Mouse (Mus musculus): Measurements from ENCODE around the gene Fam184b. TPM values are rescaled to one million over a fixed set of nuclear protein-coding genes. Genes with fewer than 3 reads are reported as not detected.
"Not testable (repeated sequence)": the region's sequence is repeated elsewhere in the genome, so short reads cannot be mapped to it uniquely, and the experiment has no call there.

Gene Fam184b
- under 1 TPM; 0.22 to 0.58 (median 0.42) TPM for total RNA-seq (2022)

DNA sequence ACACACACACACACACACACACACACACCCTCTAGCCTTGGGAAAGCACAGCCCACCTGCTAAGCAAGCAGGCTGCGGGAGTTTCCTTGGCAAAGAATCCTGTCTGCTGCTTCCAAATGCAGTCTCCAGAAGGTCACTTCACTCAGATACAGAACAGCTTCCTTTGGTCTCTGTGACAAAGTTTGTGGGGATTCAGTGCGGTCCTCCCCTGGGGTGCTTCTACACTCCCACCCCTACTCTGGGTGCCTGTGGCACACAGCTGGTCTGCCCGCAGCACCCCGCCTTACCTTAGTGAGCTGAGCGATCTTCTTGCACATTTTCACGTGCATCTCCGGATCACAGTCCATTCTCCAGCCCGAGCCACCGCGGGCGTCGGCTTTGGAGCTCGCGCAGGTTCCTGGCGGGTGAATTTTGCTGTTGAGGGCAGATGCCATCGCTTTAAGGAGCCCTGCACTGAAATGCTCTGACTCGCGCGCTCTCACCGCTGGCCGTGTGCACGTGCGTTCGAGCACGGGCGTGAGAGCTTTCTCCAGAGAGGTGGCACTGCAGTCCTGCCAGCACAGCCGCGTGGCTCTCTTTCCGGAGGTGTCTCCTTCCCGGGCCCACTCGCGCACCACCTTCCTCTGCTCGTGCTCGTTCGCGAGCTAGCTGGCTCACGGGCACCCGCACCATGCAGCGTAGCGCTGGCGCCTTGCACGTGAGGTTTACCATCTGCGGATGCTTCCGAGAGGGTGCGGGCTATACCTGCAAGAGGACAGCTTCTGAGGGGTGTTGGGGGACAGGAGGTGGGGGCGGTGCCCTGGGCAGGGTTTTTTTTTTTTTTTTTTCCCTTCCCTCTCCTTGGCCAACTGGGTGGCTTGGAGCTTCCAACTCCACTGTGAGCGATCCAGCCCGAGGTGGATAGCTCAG lies at the start of gene Fam184b:
Gene Fam184b (minus strand): TSS at position 809 of the 909 bp plus-strand sequence.
- no peak for DNase-seq (ENCODE audit: low spot score in 2 of 2)

DNA sequence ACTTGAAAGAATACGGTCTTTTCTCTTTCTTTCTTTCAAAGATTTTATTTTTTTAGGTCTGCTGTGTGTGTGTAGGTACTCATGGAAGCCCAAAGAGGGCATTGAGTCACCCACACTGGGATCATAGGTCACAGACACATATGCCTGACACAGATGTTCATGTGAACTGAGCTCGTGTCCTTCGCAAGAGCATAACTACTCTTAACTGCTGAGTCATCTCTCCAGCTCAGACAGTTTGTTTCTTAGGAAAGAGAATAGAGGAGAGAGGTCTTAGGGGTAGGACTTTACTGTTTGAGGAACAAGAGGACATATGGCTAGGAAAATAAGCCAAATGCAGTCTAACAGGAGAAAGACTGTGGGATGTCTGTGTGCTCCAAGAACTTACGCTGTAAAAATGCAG lies 49.7 kb upstream of the Fam184b start:
- no peak for DNase-seq (ENCODE audit: low spot score in 2 of 2)

DNA sequence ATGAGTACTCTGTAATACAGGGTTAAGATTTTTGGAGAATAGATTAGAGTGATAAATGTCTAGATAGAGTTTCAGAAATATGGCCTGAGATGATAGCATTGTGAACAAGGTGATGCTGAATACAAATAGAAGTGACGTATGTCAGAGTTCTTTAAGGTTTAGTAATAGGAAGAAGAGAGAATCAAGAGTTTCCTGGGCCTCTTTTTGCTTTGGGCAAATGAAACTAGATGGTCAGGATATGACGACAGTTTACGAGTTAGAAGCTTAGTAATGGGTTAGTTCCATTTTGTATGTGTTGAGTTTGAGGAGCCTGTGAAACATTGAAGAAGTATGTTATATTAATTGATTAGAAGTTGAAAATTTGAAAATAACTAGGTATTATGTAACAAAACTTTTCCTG lies 46.8 kb upstream of the Fam184b start:
- DNase-seq (ENCODE audit: low spot score in 2 of 2), result no peak

DNA sequence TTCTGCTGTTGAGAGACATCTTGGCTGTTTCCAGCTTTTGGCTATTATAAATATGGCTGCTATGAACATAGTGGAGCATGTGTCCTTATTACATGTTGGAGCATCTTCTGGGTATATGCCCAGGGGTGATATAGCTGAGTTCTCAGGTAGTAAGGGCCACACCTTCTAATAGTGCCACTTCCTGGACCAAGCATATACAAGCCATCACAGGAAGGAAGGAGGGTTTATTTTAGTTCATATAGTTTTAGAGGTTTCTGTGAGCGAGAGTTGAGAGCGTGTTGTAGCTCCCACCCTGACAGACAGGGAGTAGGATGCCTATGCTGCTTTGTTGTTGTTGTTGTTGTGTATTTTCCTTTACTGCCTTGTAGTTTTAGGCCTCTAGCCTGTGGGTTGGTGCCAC lies 45.8 kb upstream of the Fam184b start:
- DNase-seq (ENCODE audit: low spot score in 2 of 2), result no peak

DNA sequence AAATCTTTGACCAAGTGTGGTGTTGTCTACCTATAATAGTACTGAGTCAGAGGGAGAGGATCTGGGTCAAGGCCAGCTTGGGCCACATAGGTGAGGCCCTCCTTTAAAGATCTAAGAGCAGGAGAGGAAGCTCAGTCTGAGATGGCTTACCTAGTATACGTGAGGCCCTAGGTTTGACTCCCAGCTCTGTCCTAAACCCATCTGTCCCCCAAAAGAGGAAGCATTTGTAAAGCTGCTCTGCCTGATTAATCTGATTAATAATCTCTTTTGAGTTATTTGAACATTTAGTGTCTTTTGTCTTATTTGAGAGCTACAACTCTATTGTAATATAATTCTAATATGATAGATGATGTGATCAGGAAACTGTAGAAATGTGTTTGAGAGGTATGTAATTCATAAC lies 44.0 kb upstream of the Fam184b start:
- no peak for DNase-seq (ENCODE audit: low spot score in 2 of 2)

DNA sequence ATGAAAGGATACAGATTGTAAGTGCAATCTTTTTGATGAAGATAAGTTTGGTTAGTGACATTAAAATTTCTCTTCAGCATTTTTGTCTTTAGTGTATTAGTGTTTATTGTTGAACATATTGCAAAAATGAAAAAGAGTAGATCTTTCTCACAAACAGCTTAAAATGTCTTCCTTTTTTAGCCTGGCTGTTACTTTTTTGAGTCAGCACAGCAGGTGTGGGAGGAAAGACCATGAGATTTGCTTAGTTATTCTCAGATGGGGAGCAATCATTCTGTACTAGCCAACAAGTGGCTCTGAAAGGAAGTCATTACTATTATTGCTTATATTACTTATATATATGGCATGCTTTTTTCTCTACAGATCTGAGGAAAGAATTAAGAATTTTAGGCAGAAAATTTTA lies 40.5 kb upstream of the Fam184b start:
- no peak for DNase-seq (ENCODE audit: low spot score in 2 of 2)

DNA sequence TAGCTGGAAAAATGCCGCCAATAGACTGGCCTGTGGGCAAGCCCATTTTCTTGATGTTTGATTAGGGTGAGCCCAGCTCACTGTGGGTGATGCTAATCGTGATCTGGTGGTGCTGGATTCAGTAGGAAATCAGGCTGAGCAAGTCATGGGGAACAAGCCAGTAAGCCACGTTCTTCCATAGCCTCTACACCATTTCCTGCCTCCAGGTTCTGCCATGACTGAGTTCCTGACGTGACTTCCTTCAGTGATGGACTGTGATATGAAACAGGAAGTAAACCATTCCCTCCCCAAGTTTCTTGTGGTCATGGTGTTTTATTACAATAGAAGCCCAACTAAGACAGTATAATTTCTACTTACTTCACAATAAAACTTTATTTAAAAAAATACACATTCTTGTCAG lies 38.2 kb upstream of the Fam184b start:
- DNase-seq (ENCODE audit: low spot score in 2 of 2), result no peak

DNA sequence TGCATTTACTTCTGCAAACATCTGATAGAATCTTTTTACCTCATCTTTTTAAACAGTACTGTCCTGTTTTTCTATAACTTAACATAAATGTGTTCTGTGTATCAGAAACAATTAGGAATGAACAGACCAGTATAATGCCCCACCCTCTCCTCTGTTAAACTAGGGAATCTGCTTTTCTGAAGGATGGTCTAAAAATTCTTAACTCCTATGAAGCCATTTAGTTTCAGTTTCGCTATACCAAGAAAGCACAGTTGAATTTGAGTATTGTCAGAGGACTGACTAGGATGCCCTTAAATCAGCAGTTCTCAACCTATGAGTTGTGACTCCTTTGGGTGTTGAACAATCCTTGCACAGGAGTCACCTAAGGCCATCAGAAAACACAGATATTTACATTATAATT lies 35.6 kb upstream of the Fam184b start:
- DNase-seq (ENCODE audit: low spot score in 2 of 2), result no peak

DNA sequence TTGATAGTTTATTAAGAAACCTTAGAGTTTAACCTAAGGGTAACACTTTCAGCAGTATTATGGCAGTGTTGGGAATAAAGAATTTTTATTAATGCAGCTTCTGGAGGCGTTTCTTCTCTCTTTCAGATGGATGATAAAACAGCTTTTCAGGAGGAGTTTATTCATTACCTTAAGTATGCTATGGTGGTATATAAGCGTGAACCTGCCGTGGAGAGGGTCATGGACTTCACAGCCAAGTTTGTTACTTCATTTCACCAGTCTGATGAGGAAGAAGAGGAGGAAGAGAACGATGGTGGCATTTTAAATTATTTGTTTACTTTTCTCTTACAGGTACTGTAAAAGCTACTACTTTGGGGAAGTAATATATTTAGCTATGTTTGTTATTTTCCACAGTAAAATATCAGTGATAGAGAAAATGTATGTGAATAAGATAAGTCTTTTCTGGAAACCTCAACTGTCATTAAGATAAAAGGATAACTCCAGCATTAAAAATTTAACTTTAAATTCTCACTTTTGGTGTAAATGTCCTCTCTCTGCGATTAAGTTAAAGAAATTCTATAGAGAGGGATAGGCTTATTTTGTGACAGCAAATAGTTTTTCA lies 31.6 kb upstream of the Fam184b start:
- DNase-seq (ENCODE audit: low spot score in 2 of 2), result no peak

DNA sequence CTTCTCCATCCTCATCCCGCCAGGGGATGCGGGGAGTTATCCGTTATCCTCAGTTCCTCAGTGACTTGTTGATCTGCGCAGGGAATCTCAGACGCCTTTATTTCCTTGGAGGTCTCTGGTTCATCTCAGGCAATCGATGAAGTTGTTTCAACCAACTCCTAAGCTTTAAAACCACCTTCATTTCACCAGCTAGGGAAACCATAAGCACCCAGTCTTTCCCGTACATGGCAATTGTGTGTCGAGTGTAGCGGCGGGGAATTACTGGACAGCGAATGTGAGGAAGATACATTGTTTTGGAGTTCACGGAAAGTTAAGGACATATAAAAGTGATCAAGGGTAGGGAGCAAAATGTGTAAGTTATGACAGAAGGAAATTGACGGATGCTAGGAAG lies 30.9 kb upstream of the Fam184b start:
- no peak for DNase-seq (ENCODE audit: low spot score in 2 of 2)

DNA sequence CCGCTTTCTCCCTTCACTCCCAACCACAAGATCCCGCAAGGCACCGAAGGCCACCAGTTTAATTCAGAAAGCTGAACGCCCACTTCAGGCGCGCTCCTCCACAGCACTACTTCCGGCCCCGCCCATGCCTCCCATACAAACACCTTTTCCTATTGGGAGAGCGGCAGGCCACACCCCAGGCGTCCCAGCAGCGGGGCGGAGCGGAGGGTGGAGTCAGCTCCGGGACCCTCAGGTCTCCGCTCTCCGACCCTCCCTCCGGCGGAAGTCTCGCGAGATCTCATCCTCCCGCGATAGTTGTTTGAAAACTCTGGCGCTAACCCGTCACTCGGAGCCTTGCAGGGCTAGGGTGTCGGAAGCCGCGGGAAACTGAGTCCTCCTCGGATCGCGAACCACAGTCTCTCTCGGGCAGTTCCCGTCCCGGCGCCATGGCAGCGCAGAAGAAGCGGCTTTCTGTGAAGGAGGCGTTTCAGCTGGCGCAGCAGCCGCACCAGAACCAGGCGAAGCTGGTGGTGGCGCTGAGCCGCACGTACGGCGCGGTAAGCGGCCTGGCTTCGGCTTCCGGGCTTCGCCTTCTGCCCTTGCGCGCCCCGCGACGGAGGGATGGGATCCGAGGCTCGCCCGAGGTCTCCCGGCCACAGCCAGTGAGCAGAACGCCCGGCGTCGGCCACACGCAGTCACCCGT lies 30.3 kb upstream of the Fam184b start, which contains the start of gene Ncapg:
Gene Ncapg (plus strand): TSS at position 322 of the 682 bp plus-strand sequence.
- peak; percentile 98 for DNase-seq (ENCODE audit: low spot score in 2 of 2)

DNA sequence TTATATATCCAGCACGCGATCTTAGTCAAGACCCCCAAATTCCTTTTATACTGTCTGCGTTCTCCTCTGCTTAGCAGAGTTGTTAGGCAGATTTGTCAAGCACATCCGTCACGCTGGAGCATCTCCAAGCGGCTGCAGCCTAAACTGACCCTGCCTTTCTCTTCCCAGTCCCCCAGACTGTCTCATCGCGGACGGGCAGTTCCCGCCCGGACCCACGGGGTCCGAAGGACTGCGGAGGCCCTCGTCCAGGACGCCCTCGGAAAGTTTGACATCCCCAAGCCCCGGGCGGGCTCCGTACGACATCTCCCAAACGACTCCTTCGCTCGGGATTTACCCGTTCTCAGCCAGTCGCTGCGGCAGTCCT lies 29.8 kb upstream of the Fam184b start:
- no peak for DNase-seq (ENCODE audit: low spot score in 2 of 2)

DNA sequence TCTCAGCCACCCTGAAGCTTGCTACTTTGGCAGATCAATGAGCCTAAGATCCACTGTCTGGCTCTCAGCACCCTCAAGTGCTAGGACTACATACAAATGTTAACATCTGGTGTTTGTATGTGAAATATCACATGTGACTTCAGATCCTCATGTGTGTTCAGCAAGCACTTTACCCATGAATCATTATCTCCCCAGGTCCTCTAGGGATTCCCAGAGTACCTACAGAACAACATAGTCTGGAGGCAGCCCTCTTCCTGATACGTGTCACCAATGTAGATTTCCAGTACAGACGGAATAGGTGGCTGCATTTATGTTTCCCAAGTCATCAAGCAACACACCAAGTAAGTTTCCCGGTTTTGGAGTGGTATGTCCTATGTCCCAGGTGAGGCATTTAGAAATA lies 29.4 kb upstream of the Fam184b start:
- DNase-seq (ENCODE audit: low spot score in 2 of 2), result no peak

DNA sequence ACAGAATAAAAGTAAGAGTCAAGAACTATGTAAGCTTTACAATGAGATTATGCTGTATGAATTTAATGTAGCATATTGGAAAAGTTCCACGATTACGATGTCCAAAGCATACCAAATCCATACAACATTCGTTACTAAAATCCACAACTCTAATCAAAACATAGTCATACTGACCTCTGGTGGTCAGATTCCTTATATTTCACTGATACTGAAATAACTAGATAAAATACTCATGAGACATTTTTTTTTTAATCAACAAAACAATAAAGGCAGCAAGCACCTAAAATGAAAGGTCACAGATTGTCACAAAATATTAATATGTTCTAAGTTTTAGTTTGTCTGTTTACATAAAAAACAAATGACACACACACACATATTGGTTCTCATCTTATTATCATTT lies 28.9 kb upstream of the Fam184b start:
- DNase-seq (ENCODE audit: low spot score in 2 of 2), result no peak

DNA sequence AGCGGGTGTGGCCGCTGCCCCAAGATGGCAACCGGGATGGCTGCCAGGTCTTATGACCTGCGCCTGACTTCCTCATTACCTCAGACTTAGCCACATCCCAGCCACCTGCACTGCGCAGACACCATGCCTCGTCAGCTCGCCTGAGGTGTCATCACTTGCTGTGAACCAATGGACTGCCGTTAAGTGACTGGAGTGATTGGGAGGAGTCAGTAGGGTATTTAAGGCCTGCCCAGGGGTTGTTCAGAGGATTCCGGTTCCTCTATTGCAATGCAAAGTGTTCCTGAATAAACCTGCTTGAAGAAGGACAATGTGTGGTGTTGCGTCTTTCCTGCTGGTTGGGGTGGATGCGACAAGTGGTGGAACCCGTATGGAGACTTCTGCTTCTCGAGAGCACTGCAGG lies 19.0 kb upstream of the Fam184b start:
- not testable (repeated sequence) for DNase-seq (ENCODE audit: low spot score in 2 of 2)

DNA sequence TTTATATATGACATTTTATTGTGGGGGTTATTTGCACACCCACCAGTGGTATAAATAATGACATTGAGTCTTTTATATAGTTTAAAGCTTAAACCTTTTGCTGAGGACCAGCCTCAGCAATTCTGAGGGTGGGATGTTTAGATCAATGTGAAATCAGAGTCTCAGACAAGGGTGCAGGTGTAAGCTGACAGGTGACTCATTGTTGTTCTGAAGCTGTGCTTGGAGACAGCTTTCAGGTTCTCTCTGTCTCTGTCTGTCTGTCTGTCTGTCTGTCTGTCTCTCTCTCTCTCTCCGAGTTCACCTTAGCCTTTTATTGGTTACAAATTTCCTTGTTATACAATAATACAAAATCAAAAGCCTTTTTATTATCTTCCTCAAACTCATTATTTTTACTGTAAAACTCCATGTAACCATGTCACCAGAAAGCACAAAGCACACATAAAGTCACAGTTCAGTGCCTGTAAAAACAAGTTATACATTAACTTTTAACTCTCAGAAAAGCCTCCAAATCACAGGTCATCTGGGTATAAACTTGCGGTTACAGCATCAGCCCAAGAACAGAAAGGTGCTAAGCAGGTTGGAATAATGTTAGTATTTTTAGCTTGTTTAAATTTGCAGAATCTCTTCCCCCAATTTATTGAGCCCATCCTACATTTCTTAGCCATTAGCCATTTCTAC lies 11.8 kb upstream of the Fam184b start:
- DNase-seq (ENCODE audit: low spot score in 2 of 2), result no peak

DNA sequence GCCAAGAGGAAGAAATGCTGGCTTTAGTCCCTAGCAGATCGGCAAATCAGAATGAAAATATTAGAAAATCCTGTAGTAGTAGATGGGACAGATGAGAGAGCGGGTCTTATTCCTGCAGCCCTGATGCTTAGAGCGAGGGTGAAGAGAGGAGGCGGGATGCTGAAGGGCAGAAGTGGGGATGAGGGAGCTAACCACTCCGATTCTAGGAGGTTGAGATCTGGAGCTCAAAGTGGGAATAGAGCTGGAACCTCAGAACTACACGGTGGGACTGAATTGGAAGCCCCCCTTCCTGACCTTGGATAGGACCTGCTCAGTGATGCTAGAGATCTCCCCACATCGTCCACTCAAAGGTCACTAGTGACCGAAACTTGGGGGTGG lies 290 bp upstream of the Fam184b start:
- DNase-seq (ENCODE audit: low spot score in 2 of 2), result no peak

DNA sequence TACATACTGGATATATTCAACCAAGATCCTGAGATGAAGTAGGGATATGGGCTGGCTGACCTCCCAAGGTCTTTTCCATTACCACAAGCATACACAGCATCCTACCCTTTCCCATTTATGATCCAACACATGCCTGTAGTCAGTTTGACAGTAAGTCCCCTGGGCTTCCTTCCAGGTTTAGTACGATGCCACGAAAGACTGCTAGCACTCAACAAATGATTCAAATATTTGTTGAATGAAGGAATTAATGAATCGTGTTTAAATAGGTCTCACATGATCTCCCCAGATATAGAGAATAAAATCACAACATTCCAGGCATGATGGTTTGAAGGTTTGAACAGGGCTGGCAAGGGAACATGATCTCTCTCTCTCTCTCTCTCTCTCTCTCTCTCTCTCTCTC lies 1.0 kb downstream of the Fam184b start:
- DNase-seq (ENCODE audit: low spot score in 2 of 2), result no peak

DNA sequence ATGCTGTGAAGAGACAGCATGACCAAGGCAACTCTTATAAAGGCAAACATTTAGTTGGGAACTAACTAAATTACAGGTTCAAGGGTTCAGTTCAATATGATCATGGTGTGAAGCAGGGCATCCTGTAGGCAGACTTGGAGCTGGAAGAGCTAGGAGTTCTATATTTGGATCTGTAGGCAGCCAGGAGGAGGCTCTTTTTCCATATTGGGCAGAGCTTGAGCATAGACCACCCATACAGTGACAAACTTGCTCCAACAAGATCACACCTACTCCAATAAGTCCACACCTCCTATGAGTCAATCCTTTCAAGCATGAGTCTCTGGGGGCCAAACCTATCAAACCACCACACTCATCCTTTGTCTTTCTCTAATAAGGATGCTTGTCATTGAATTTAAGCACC lies 9.9 kb downstream of the Fam184b start:
- DNase-seq (ENCODE audit: low spot score in 2 of 2), result no peak

DNA sequence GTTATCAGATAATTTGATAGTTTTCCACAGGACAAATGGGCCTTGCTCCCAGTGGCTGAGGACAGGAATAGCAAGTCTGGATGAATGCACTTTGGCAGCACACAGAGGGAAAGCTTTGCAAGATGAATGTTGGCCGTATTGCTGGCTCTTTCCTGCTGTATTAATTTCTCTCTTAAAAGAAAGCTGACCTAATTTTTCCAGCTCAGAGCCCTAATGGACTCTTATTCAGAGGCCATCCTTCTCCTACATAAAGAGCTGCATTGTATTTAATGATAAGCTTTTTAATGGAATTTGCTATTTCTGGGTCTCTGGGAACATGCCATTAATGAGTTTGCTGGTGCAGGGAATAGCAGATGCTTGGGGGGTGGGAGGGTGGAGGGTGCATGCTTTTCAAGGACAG lies 11.6 kb downstream of the Fam184b start:
- DNase-seq (ENCODE audit: low spot score in 2 of 2), result no peak

DNA sequence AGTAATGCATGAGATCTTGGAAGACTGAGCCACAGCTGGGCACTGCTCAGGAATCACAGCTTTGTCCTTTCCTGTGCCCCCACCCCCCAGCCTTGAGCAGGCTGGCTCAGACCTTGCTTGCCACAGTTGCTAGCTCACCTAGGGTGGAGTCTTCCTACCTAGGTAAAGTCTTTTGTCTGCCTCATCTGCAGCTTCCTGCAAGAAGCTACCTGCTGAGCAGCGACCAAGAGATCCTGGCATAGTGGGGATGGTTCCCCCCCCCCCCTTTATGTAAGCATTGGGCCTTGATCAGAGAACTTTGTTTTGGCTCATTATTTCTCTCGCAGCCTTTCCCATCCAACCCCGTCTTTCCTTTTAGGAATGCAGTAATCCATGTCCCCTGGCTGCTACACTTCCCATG lies 17.9 kb downstream of the Fam184b start:
- no peak for DNase-seq (ENCODE audit: low spot score in 2 of 2)

DNA sequence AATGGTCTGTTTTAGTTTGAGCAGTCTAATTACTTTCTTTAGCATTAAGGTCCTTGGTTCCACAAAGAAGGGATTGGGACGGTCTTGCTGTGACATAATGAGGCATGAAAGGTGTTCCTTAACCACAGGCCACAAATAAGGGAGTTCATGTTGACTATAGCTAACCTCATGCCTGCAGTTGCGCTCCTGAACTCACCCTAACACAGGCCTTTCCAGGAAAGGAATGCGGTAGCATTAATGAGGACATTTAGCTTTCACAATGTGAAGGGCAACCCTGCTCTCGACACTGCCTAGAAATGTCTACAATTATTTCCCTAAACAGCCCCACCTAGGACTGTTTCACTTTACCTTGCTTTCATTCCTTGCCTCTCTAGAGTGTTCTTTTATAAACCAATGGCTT lies 40.4 kb downstream of the Fam184b start:
- no peak for DNase-seq (ENCODE audit: low spot score in 2 of 2)

Measured in gastrocnemius, adult 8-10 months (tissue).